In genomic region chr12:103977846-103978245, GRCm38 (mm10) we compare ENCODE assay signal across 8 mouse cellular contexts. TPM values are rescaled to one million over a fixed set of nuclear protein-coding genes. Genes with fewer than 3 reads are reported as not detected.
A peak's percentile ranks its signal among the peaks of the same experiment; 100 is the strongest.
DNase-seq lines count a peak whose midpoint lies in the region; ATAC-seq and TF ChIP-seq lines count a peak whose summit lies in the region.

No protein-coding gene starts in this region.

- no peak overlapping the region for H3K4me3 ChIP-seq in left cerebral cortex, adult 2 months

- DNase-seq in left cerebral cortex, adult 2 months (ENCODE audit: extremely low spot score in 1 of 2, low spot score in 2 of 2) = no peak
- no peak for DNase-seq in left cerebral cortex, postnatal 10 days (ENCODE audit: extremely low spot score in 1 of 2, low spot score in 2 of 2)
- DNase-seq in adrenal gland, adult 8-10 months = peak; percentile 20
- DNase-seq in embryo, embryonic 10.5 days (ENCODE audit: low spot score) = peak; percentile 58
- DNase-seq in T-cell, adult 2 months (ENCODE audit: low spot score) = no peak
- no peak for DNase-seq in right cerebral cortex, adult 2 months (ENCODE audit: low spot score in 2 of 2)

- H3K27ac ChIP-seq in left cerebral cortex, adult 2 months = no peak overlapping the region

- peak; percentile 57 for TF ChIP-seq CTCF in left cerebral cortex, adult 2 months (IDR thresholded peaks at IDR 0.05)

- intact Hi-C loops in left cerebral cortex, adult 2 months (cut with DNase I) = no loop called here
- intact Hi-C loops in left cerebral cortex, postnatal 10 days (cut with DNase I) = no loop called here

- ATAC-seq in megakaryocyte, adult 5-6 weeks (ENCODE audit: poor library complexity, severe bottlenecking) = peak; percentile 80
- no peak for ATAC-seq in monocyte, adult 5-6 weeks (replicated peaks; ENCODE audit: insufficient number of reproducible peaks, low FRiP score, low TSS enrichment, poor library complexity, severe bottlenecking)

RNA-seq across cellular contexts. Expression of gene Serpina11, which starts 11.9 kb away (rescaled TPM):
- total RNA-seq in left cerebral cortex, adult 2 months (2021) = not detected
- not detected for total RNA-seq in left cerebral cortex, postnatal 10 days (2021)
- not detected for total RNA-seq in adrenal gland, adult 8-10 months (2022)
- total RNA-seq in megakaryocyte, adult 5-6 weeks (2015) = 0.22 and 0.34 TPM in 2 replicates
- 0.77 and 1.3 TPM in 2 replicates for total RNA-seq in megakaryocyte, adult 5-6 weeks (2017)
- total RNA-seq in monocyte, adult 5-6 weeks (2017) = 0.48 to 1.6 TPM in 2 of 3 replicates, not detected in the other

RNA-seq across cellular contexts. Expression of gene Serpina1e, which starts 19.1 kb away (rescaled TPM):
- total RNA-seq in left cerebral cortex, adult 2 months (2021) = not detected
- total RNA-seq in left cerebral cortex, postnatal 10 days (2021) = not detected
- total RNA-seq in adrenal gland, adult 8-10 months (2022) = 1 to 10 TPM in 1 of 4 experiments, under 1 TPM in 1, not detected in 2; 0.20 to 1.4 TPM
- total RNA-seq in megakaryocyte, adult 5-6 weeks (2015) = not detected in 2 replicates
- not detected in 2 replicates for total RNA-seq in megakaryocyte, adult 5-6 weeks (2017)
- not detected in 3 replicates for total RNA-seq in monocyte, adult 5-6 weeks (2017)

RNA-seq across cellular contexts. Expression of gene Serpina9, which starts 35.7 kb away (rescaled TPM):
- 1 to 10 TPM; 1.0 to 3.7 TPM for total RNA-seq in left cerebral cortex, adult 2 months (2021)
- 1 to 10 TPM in 1 of 2 experiments, under 1 TPM in 1; 0.22 to 1.9 TPM for total RNA-seq in left cerebral cortex, postnatal 10 days (2021)
- not detected for total RNA-seq in adrenal gland, adult 8-10 months (2022)
- not detected in 2 replicates for total RNA-seq in megakaryocyte, adult 5-6 weeks (2015)
- not detected in 2 replicates for total RNA-seq in megakaryocyte, adult 5-6 weeks (2017)
- total RNA-seq in monocyte, adult 5-6 weeks (2017) = not detected in 3 replicates

Comparison
In these comparisons a context has a peak if more than half of its experiments do, and no peak if none do; other contexts are left out.
1. DNase-seq: peak in adrenal gland, adult 8-10 months (single experiment) and embryo, embryonic 10.5 days (single experiment); none in left cerebral cortex, adult 2 months (0 of 2), left cerebral cortex, postnatal 10 days (0 of 2), T-cell, adult 2 months (single experiment) and right cerebral cortex, adult 2 months (0 of 2).